Mouse (Mus musculus): ENCODE measurements around the gene Unc13a. TPM values are rescaled to one million over a fixed set of nuclear protein-coding genes. Genes with fewer than 3 reads are reported as not detected.
A peak's percentile ranks its signal among the peaks of the same experiment; 100 is the strongest.

Unc13a gene
- total RNA-seq, 1 experiment: 3.0 TPM

- peak overlapping the region; percentile 28; the same call in 1 of the 2 replicates for H3K9ac ChIP-seq (ENCODE audit: insufficient read depth, low read depth, low read length, poor library complexity, severe bottlenecking)
- peaks cover 0 to 6% of the 10 kb centered on the region in 2 experiments; a peak in 1 of 4 replicates for H3K4me1 ChIP-seq (ENCODE audit: control insufficient read depth in 2 of 2, insufficient read depth in 2 of 2, low read length in 2 of 2, poor library complexity in 1 of 2)
- no peak overlapping the region for H3K27ac ChIP-seq (ENCODE audit: insufficient read depth, low read depth, low read length, poor library complexity, severe bottlenecking)
- H3K9me3 ChIP-seq (ENCODE audit: control insufficient read depth, insufficient read depth, low read depth, low read length): no peaks in the 10 kb centered on the region
- peaks cover 9% of the 10 kb centered on the region; the same call in 1 of the 2 replicates for H3K36me3 ChIP-seq (ENCODE audit: control insufficient read depth, insufficient read depth, low read length, poor library complexity, severe bottlenecking)
- DNase-seq (ENCODE audit: low read depth, low spot score): no peak
- H3K4me3 ChIP-seq (ENCODE audit: insufficient read depth in 1 of 2, low read depth in 1 of 2, low read length in 2 of 2, poor library complexity in 1 of 2, severe bottlenecking in 1 of 2): no peak overlapping the region
- TF ChIP-seq HCFC1 (IDR thresholded peaks at IDR 0.05; ENCODE audit: borderline replicate concordance, insufficient read depth, low read length): no peak
- no peak for TF ChIP-seq CHD2 (IDR thresholded peaks at IDR 0.05; ENCODE audit: low read depth, low read length)
- no peak for TF ChIP-seq MAFK (IDR thresholded peaks at IDR 0.05; ENCODE audit: insufficient read depth, low read depth, low read length)
- TF ChIP-seq ZNF384 (IDR thresholded peaks at IDR 0.05; ENCODE audit: low read depth, low read length): no peak
- TF ChIP-seq ZC3H11A (IDR thresholded peaks at IDR 0.05; ENCODE audit: borderline replicate concordance, low read depth, low read length): no peak
- in situ Hi-C loops (cut with MboI; ENCODE audit: low sequenced_read_pairs in 2 of 2, unreplicated experiment in 2 of 2): no loop called here
Measured at GRCm38 (mm10) chr8:71596384-71596783, 75.2 kb downstream of the Unc13a start.

DNA sequence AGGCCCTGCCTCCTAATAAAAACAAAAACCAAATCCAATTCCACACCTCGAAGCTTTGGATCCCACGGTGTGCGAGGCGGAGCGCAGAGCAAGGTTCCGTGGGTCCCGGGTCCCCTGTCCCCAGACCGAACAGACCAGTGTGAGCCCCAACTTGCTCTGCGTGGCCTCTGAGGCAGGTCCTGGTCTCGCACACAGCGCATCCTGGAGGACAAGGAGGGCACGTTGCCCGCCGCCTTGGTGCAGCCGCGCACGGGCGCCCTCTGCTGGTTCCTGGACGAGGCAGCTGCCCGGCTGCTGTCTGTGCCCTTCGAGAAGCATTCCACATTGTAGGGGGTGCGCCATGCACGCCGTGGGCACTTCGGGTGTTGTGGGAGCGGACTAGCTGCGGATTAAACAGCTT lies 75.7 kb downstream of the Unc13a start:
- no peak for DNase-seq (ENCODE audit: low read depth, low spot score)
- peaks cover 9% of the 10 kb centered on the region; the same call in 1 of the 2 replicates for H3K36me3 ChIP-seq (ENCODE audit: control insufficient read depth, insufficient read depth, low read length, poor library complexity, severe bottlenecking)
- peak overlapping the region; percentile 28; the same call in 1 of the 2 replicates for H3K9ac ChIP-seq (ENCODE audit: insufficient read depth, low read depth, low read length, poor library complexity, severe bottlenecking)
- no peaks in the 10 kb centered on the region for H3K9me3 ChIP-seq (ENCODE audit: control insufficient read depth, insufficient read depth, low read depth, low read length)
- no peak overlapping the region for H3K4me3 ChIP-seq (ENCODE audit: insufficient read depth in 1 of 2, low read depth in 1 of 2, low read length in 2 of 2, poor library complexity in 1 of 2, severe bottlenecking in 1 of 2)
- peaks cover 0 to 9% of the 10 kb centered on the region in 2 experiments; a peak in 1 of 4 replicates for H3K4me1 ChIP-seq (ENCODE audit: control insufficient read depth in 2 of 2, insufficient read depth in 2 of 2, low read length in 2 of 2, poor library complexity in 1 of 2)
- H3K27ac ChIP-seq (ENCODE audit: insufficient read depth, low read depth, low read length, poor library complexity, severe bottlenecking): no peak overlapping the region
- in situ Hi-C loops (cut with MboI; ENCODE audit: low sequenced_read_pairs in 2 of 2, unreplicated experiment in 2 of 2): no loop called here
- no peak for TF ChIP-seq ZNF384 (IDR thresholded peaks at IDR 0.05; ENCODE audit: low read depth, low read length)
- 0 out of 2 replicates have a peak, but pooled peaks have one; percentile 23 for TF ChIP-seq ZC3H11A (IDR thresholded peaks at IDR 0.05; ENCODE audit: borderline replicate concordance, low read depth, low read length)
- TF ChIP-seq MAFK (IDR thresholded peaks at IDR 0.05; ENCODE audit: insufficient read depth, low read depth, low read length): no peak
- TF ChIP-seq HCFC1 (IDR thresholded peaks at IDR 0.05; ENCODE audit: borderline replicate concordance, insufficient read depth, low read length): 0 out of 2 replicates have a peak, but pooled peaks have one; percentile 37
- TF ChIP-seq CHD2 (IDR thresholded peaks at IDR 0.05; ENCODE audit: low read depth, low read length): no peak

DNA sequence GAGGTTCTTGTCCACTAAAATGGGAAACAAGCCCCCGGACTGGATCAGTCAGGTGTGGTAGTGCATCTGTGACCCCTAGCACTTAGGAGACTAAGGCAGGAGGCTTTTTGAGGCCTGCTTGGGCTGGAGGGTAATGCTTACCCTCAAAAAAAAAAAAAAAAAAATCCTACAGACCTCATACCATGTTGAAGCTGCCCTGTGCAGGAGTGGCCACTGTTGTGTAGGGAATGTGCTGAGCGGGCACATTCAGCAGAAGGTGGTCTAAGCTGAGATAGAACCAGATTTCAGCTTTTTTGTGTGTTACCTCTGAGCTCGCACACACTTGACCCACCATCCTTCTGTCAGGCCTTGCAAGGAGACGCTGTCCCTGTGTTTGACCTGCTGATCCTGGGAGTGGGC lies 77.2 kb downstream of the Unc13a start:
- in situ Hi-C loops (cut with MboI; ENCODE audit: low sequenced_read_pairs in 2 of 2, unreplicated experiment in 2 of 2): no loop called here
- no peak for DNase-seq (ENCODE audit: low read depth, low spot score)
- Histone ChIP-seq H3K9me3 (ENCODE audit: control insufficient read depth, insufficient read depth, low read depth, low read length) (no peaks in the 10 kb centered on the region), H3K36me3 (ENCODE audit: control insufficient read depth, insufficient read depth, low read length, poor library complexity, severe bottlenecking) (peaks cover 4% of the 10 kb centered on the region; the same call in 1 of the 2 replicates), H3K27ac (ENCODE audit: insufficient read depth, low read depth, low read length, poor library complexity, severe bottlenecking) (no peak overlapping the region), H3K9ac (ENCODE audit: insufficient read depth, low read depth, low read length, poor library complexity, severe bottlenecking) (no peak overlapping the region), H3K4me1 (ENCODE audit: control insufficient read depth in 2 of 2, insufficient read depth in 2 of 2, low read length in 2 of 2, poor library complexity in 1 of 2) (peaks cover 0 to 10% of the 10 kb centered on the region in 2 experiments; a peak in 1 of 4 replicates), H3K4me3 (ENCODE audit: insufficient read depth in 1 of 2, low read depth in 1 of 2, low read length in 2 of 2, poor library complexity in 1 of 2, severe bottlenecking in 1 of 2) (no peak overlapping the region)
- TF ChIP-seq HCFC1 (IDR thresholded peaks at IDR 0.05; ENCODE audit: borderline replicate concordance, insufficient read depth, low read length): no peak
- TF ChIP-seq CHD2 (IDR thresholded peaks at IDR 0.05; ENCODE audit: low read depth, low read length): no peak
- TF ChIP-seq MAFK (IDR thresholded peaks at IDR 0.05; ENCODE audit: insufficient read depth, low read depth, low read length): peak; percentile 77
- TF ChIP-seq ZNF384 (IDR thresholded peaks at IDR 0.05; ENCODE audit: low read depth, low read length): 0 out of 2 replicates have a peak, but pooled peaks have one; percentile 39

DNA sequence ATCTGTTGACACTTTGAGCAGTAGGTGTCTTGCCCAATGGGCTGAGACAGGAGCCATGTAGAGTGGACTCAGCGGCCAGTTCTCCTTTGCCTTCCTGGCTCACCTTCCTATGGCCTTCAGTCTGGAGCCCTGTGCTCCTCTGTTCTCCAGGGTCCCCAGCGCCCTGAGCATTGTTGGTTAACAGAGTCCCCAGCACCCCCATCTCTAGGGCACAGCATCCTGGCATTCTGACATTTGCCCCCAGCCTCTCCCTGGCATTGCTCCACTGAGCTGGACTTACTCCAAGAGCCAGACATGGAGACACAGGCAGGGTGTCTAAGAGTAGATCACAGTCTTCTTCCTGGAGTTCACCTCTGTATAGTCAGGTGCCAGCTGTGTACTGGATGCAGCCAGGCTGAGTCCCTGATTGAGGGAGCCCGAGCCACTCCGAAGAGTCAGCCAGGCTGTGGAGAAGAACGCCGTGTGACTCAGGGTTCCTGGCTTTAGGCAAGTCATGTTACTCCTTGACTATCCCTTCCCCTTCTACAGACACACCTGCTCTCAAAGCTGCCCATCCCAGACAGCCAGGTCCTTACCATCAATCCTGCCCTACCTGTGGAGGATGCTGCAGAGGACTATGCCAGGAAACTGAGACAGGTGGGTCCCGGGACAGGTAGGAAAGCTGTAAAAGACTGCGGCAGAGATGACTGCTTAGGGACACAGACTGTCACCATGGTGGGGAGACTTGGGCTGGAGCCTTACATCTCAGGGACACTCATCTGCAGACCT lies 77.8 kb downstream of the Unc13a start:
- no peak overlapping the region for H3K9ac ChIP-seq (ENCODE audit: insufficient read depth, low read depth, low read length, poor library complexity, severe bottlenecking)
- no peak for DNase-seq (ENCODE audit: low read depth, low spot score)

More for the DNA sequence above, 77.8 kb downstream of the Unc13a start:
- Histone ChIP-seq H3K36me3 (ENCODE audit: control insufficient read depth, insufficient read depth, low read length, poor library complexity, severe bottlenecking) (peaks cover 4% of the 10 kb centered on the region; the same call in 1 of the 2 replicates), H3K27ac (ENCODE audit: insufficient read depth, low read depth, low read length, poor library complexity, severe bottlenecking) (no peak overlapping the region), H3K4me1 (ENCODE audit: control insufficient read depth in 2 of 2, insufficient read depth in 2 of 2, low read length in 2 of 2, poor library complexity in 1 of 2) (peaks cover 0 to 10% of the 10 kb centered on the region in 2 experiments; a peak in 1 of 4 replicates), H3K9me3 (ENCODE audit: control insufficient read depth, insufficient read depth, low read depth, low read length) (no peaks in the 10 kb centered on the region), H3K4me3 (ENCODE audit: insufficient read depth in 1 of 2, low read depth in 1 of 2, low read length in 2 of 2, poor library complexity in 1 of 2, severe bottlenecking in 1 of 2) (no peak overlapping the region)
- in situ Hi-C loops (cut with MboI; ENCODE audit: low sequenced_read_pairs in 2 of 2, unreplicated experiment in 2 of 2): no loop called here
- TF ChIP-seq CHD2 (IDR thresholded peaks at IDR 0.05; ENCODE audit: low read depth, low read length): no peak
- TF ChIP-seq ZC3H11A (IDR thresholded peaks at IDR 0.05; ENCODE audit: borderline replicate concordance, low read depth, low read length): no peak
- no peak for TF ChIP-seq ZNF384 (IDR thresholded peaks at IDR 0.05; ENCODE audit: low read depth, low read length)
- TF ChIP-seq HCFC1 (IDR thresholded peaks at IDR 0.05; ENCODE audit: borderline replicate concordance, insufficient read depth, low read length): no peak
- TF ChIP-seq MAFK (IDR thresholded peaks at IDR 0.05; ENCODE audit: insufficient read depth, low read depth, low read length): no peak
